Mouse (Mus musculus) forebrain, postnatal 0 days (tissue): ENCODE data around the gene Srrm4. TPM values are rescaled to one million over a fixed set of nuclear protein-coding genes. Genes with fewer than 3 reads are reported as not detected.
A peak's percentile ranks its signal among the peaks of the same experiment; 100 is the strongest.

ENCODE experiments used
- ATAC-seq: fragments of 200-750 bp; cut with Nextera tagmentation; 2 replicates; pipeline ENCODE4 v1.8.0; 2017; ENCODE audit warnings: mild to moderate bottlenecking, moderate library complexity
- DNase-seq: peaks from one replicate; pipeline ENCODE4 v3.0.0-alpha.2; 2015
- H3K27ac ChIP-seq: fragments of 300-500 bp; sonication (generic); 2 replicates; pipeline ENCODE4 v1.5.1; 2014; ENCODE audit warnings: low read depth, mild to moderate bottlenecking, antibody characterized with exemption, low read length, moderate library complexity, mixed read lengths
- H3K27me3 ChIP-seq: fragments of 300-500 bp; sonication (generic); 2 replicates; pipeline ENCODE4 v1.6.1; 2014; ENCODE audit warnings: mild to moderate bottlenecking, low read length, mixed read lengths; ENCODE audit not compliant: insufficient read depth
- H3K36me3 ChIP-seq: fragments of 300-500 bp; sonication (generic); 2 replicates; pipeline ENCODE4 v1.6.1; 2014; ENCODE audit warnings: mild to moderate bottlenecking, moderate library complexity; ENCODE audit not compliant: insufficient read depth
- H3K4me1 ChIP-seq: fragments of 300-500 bp; sonication (generic); 2 replicates; pipeline ENCODE4 v1.6.1; 2014; ENCODE audit warnings: antibody characterized with exemption; ENCODE audit not compliant: insufficient read depth
- H3K4me2 ChIP-seq: fragments of 300-500 bp; sonication (generic); 2 replicates; pipeline ENCODE4 v1.6.1; 2014; ENCODE audit warnings: low read depth, mild to moderate bottlenecking, moderate library complexity
- H3K4me3 ChIP-seq: fragments of 300-500 bp; sonication (generic); 2 replicates; pipeline ENCODE4 v1.5.1; 2014; ENCODE audit warnings: low read depth, low read length, mixed read lengths
- H3K9ac ChIP-seq: fragments of 300-500 bp; sonication (generic); 2 replicates; pipeline ENCODE4 v1.6.1; 2014; ENCODE audit warnings: mild to moderate bottlenecking
- H3K9me3 ChIP-seq: fragments of 300-500 bp; sonication (generic); 2 replicates; pipeline ENCODE4 v1.6.1; 2016; ENCODE audit warnings: low read length
- CTCF ChIP-seq: sonication (generic); IDR thresholded peaks from 2 replicates; pipeline ENCODE4 v1.5.1; 2016; ENCODE audit warnings: antibody characterized with exemption, control low read depth, low read depth
- WGBS: fragments of 180-500 bp; shearing (Covaris S2); extraction: QIAGEN DNeasy Blood & Tissue Kit; methylation state at CpG from one replicate; pipeline ENCODE4 v1.1.7; 2014; 5-methylcytosine and 5-hydroxymethylcytosine counted together
- polyA plus RNA-seq: library from polyadenylated mRNA; unstranded; fragments of >200 nt; fragmentation: Nextera tagmentation; extraction: Ambion mirVana; gene quantifications from 2 replicates; pipeline ENCODE4 v1.2.1, GENCODE M21; 2015
- total RNA-seq: library from RNA; depleted of rRNA; stranded (reverse); fragments of >200 nt; gene quantifications from 2 replicates; pipeline ENCODE4 v1.2.3, GENCODE M21; 2014

Srrm4 gene
- total and polyA plus RNA-seq, 2 experiments from 2014 or later = 12.7 to 16.4 TPM

DNA sequence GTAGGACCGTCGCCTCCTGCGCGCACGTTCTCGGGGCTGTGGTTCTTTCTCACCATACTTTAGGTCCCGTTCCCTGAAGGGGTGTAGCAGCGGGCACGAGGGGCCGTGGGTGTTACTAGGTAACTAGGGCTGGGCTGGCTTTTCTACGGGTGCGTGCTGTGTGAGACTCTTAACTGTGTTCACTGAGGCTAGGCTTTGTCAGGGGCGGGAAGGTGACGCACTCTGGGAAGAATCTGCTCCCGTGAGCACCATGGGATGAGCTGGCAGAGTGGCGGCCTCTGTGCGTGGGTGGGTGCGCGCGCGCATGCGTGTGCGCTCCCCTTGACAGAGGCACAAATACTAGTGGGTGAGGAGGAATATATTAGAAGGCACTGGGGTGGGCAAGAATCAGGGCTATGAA, 145.1 kb downstream of the Srrm4 start:
- ATAC-seq (peak; percentile 38; the same call in 1 of the 2 replicates), DNase-seq (no peak)
- no peak for TF ChIP-seq CTCF
- peaks cover 24% of the 10 kb centered on the region for H3K36me3 ChIP-seq
- H3K4me2 ChIP-seq = no peak overlapping the region
- H3K9ac ChIP-seq = no peak overlapping the region
- H3K4me3 ChIP-seq = no peak overlapping the region
- no peaks in the 10 kb centered on the region for H3K9me3 ChIP-seq
- H3K27ac ChIP-seq = no peak overlapping the region
- H3K4me1 ChIP-seq = peaks cover 14% of the 10 kb centered on the region; the same call in 1 of the 2 replicates
- H3K27me3 ChIP-seq = no peaks in the 10 kb centered on the region
- 51% methylated on average over 23 of the region's 23 CpGs for WGBS

DNA sequence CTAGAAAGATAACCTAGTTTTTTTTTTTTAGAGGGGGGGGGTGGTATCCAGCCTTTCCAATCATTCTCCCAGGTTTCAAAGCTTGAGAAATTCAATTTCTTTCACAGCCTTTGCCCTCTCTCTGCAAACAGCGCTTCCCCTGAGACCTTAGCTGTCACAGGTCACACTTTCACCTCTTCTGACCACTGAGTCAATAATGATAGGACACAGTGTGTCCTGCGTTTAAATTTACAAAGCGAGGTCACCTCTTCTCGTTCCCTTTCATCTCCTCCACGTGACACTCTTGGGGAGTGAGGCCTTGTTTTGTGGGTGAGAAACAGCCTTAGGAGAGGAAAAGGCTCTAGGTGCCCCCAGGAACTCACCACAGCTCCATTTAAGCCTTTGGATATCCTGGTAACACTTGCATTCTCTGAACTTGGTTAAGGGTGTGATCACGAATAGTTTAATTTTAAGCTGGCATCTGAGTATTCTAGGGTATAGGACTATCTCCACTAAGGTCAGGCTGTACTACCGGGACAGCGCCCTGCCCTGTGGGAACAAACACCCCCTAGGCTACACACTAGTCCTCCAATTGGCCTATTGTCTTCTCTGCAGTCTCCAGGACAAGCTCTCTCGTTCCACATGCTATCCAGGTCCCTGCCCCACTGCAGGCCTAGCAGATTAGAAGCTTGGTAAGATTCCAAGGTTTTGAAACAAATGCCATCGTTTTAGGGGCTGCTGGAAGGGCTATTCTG, 145.8 kb downstream of the Srrm4 start:
- H3K9me3 ChIP-seq = no peaks in the 10 kb centered on the region
- ATAC-seq (no peak), DNase-seq (no peak)
- WGBS = 56% methylated on average over 10 of the region's 10 CpGs
- no peak overlapping the region for H3K9ac ChIP-seq
- H3K27me3 ChIP-seq = no peaks in the 10 kb centered on the region
- H3K27ac ChIP-seq = no peak overlapping the region
- H3K4me2 ChIP-seq = no peak overlapping the region
- peaks cover 14% of the 10 kb centered on the region; the same call in 1 of the 2 replicates for H3K4me1 ChIP-seq
- TF ChIP-seq CTCF = no peak
- no peak overlapping the region for H3K4me3 ChIP-seq
- peaks cover 21% of the 10 kb centered on the region for H3K36me3 ChIP-seq

DNA sequence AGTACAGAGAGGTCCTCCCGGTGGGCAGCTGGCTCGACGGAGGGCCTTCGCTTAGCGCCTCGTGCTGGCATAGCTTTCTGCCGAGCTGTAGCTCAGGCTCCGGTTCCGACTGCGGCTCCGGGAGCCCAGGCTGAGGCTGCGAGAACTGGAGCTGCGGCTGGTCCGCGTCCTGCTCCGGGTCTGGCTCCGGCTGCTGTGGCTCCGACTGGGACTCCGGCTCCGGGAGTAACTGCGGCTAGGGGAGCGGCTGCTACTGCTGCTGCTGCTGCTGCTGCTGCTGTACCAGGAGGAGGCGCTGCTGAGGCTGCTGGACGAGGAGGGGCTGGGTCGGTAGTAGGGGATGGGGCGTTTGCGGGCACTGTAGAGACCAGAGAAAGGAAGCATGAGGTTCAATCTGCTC, 147.1 kb downstream of the Srrm4 start:
- TF ChIP-seq CTCF = peak; percentile 64
- ATAC-seq = no peak
- Histone ChIP-seq H3K4me2 (no peak overlapping the region), H3K9ac (no peak overlapping the region), H3K9me3 (no peaks in the 10 kb centered on the region), H3K4me3 (no peak overlapping the region), H3K36me3 (peaks cover 19% of the 10 kb centered on the region), H3K27ac (peak overlapping the region; percentile 15; the same call in 1 of the 2 replicates), H3K4me1 (peaks cover 14% of the 10 kb centered on the region; the same call in 1 of the 2 replicates), H3K27me3 (no peaks in the 10 kb centered on the region)
- no peak for DNase-seq
- 55% methylated on average over 27 of the region's 27 CpGs for WGBS

DNA sequence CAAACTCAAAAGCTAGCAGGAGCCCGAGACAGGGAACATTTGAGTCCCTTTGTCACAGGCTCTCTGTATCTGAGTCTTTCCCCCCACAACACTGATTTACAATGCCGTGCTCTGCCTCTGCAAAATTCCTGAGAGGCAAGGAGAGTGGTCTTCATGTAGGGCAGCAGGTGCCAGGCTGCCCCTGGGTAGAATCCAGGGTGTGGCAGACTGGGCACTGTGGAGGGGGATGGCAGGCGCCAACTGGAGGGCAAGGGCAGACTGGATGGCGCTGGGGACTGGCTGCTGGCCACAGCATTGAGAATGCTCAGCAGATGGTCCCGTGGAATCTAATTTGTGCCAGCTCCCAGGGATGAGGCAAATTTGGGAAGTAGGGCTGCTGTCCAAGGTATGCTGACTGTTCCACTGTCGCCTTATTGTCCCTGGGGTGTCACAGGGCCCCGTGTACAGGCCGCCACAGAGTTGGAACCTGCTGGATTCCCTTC, 148.1 kb downstream of the Srrm4 start:
- no peaks in the 10 kb centered on the region for H3K9me3 ChIP-seq
- DNase-seq = peak; percentile 64
- H3K36me3 ChIP-seq = peaks cover 16% of the 10 kb centered on the region; the same call in 1 of the 2 replicates
- H3K4me3 ChIP-seq = no peak overlapping the region
- ATAC-seq = peak; percentile 63
- H3K4me1 ChIP-seq = peaks cover 10% of the 10 kb centered on the region; the same call in 1 of the 2 replicates
- 41% methylated on average over 8 of the region's 8 CpGs for WGBS
- H3K4me2 ChIP-seq = no peak overlapping the region
- H3K27ac ChIP-seq = peak overlapping the region; percentile 79
- no peak for TF ChIP-seq CTCF
- H3K9ac ChIP-seq = peak overlapping the region; percentile 35; the same call in 1 of the 2 replicates
- no peaks in the 10 kb centered on the region for H3K27me3 ChIP-seq

DNA sequence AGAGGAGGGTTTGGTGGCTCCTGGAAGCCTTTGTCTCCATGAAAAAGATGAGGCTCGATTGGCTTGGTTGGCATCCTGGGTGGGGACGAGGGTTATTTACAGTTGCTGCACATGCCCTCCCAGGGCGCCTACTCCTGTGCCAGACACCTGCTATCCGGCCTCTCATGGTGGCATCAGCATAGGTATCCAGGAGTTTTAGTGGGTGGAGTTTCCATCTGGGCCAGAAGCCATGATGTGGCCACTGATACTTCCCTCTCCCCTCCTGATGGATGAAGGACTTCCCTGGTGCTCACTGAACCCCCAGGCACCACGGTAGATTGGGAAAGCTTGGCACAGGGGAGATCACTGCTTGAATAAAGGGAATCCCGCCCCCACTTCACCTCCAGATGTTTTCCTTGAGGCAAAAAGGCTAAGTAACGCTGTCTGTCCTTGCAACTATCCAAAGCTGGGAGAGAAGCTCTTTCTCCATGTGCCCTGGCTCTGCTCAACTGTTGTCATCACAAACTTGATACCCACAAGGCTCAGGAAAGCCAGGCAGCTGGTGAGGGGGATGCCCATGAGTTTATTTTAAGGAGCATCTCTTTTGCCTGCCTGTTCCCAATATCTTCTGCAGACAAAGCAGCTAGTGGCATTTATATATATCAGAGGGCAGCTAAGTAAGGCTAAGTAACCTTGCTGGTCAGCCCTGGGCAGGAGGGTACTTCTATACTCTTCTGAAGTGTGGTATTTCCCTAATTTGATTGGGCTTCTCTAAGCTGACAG, 148.7 kb downstream of the Srrm4 start:
- H3K27me3 ChIP-seq = no peaks in the 10 kb centered on the region
- WGBS = 70% methylated on average over 7 of the region's 7 CpGs

DNA sequence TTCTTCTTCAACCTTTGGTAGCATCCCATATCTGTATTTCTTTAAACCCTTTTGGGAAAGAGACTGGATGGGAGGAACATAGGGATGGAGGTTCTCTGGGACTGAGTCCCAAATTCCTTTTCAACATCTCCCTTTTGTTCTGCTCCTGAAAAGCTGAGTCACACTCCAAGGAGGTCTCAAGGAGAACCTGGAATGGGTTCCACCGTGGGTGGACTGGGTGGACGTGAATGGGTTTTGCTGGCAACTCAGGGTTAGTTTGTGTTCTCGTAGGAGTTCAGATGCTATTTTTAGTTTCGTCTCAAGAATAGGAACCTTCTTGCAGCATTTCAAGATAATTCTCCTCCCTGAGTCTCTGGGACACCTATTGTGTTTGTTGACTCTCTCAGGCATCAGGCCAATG, 151.4 kb downstream of the Srrm4 start:
- DNase-seq (no peak), ATAC-seq (no peak)
- Histone ChIP-seq H3K4me3 (no peak overlapping the region), H3K9me3 (no peaks in the 10 kb centered on the region), H3K36me3 (peaks cover 16% of the 10 kb centered on the region; the same call in 1 of the 2 replicates), H3K4me2 (no peak overlapping the region), H3K9ac (no peak overlapping the region), H3K27me3 (no peaks in the 10 kb centered on the region), H3K27ac (no peak overlapping the region), H3K4me1 (peaks cover 4% of the 10 kb centered on the region; the same call in 1 of the 2 replicates)
- no peak for TF ChIP-seq CTCF
- 34% methylated on average over 4 of the region's 4 CpGs for WGBS

More for the DNA sequence above, 148.7 kb downstream of the Srrm4 start:
- ATAC-seq (peak; percentile 12; the same call in 1 of the 2 replicates), DNase-seq (no peak)
- H3K4me2 ChIP-seq = no peak overlapping the region
- H3K27ac ChIP-seq = peak overlapping the region; percentile 79
- H3K9me3 ChIP-seq = no peaks in the 10 kb centered on the region
- peaks cover 5% of the 10 kb centered on the region; the same call in 1 of the 2 replicates for H3K4me1 ChIP-seq
- TF ChIP-seq CTCF = no peak
- peak overlapping the region; percentile 35; the same call in 1 of the 2 replicates for H3K9ac ChIP-seq
- H3K36me3 ChIP-seq = peaks cover 16% of the 10 kb centered on the region; the same call in 1 of the 2 replicates
- no peak overlapping the region for H3K4me3 ChIP-seq
